Mouse (Mus musculus): Measurements from ENCODE around the gene Gm42417. TPM values are rescaled to one million over a fixed set of nuclear protein-coding genes. Genes with fewer than 3 reads are reported as not detected.

The Gm42417 gene
- total RNA-seq, 2 experiments from 2014 or later = not detected

GRCm38 (mm10) chr1:36564101-36564500 lies 24.9 kb upstream of the Gm42417 start:
- no peak for DNase-seq (ENCODE audit: low spot score in 2 of 2)

- no peak for DNase-seq (ENCODE audit: low spot score in 2 of 2)
Observed at GRCm38 (mm10) chr1:36563632-36564031, 24.4 kb upstream of the Gm42417 start.

GRCm38 (mm10) chr1:36563197-36563596 lies 24.0 kb upstream of the Gm42417 start:
- DNase-seq (ENCODE audit: low spot score in 2 of 2) = no peak

- DNase-seq (ENCODE audit: low spot score in 2 of 2) = no peak
Observed at GRCm38 (mm10) chr1:36562388-36562787, 23.2 kb upstream of the Gm42417 start.

GRCm38 (mm10) chr1:36560903-36561302 lies 21.7 kb upstream of the Gm42417 start:
- DNase-seq (ENCODE audit: low spot score in 2 of 2) = no peak

- DNase-seq (ENCODE audit: low spot score in 2 of 2) = no peak
Observed at GRCm38 (mm10) chr1:36559888-36560287, 20.7 kb upstream of the Gm42417 start.

- no peak for DNase-seq (ENCODE audit: low spot score in 2 of 2)
Observed at GRCm38 (mm10) chr1:36559256-36559655, 20.0 kb upstream of the Gm42417 start.

GRCm38 (mm10) chr1:36558031-36558993 lies 19.1 kb upstream of the Gm42417 start, which contains the start of gene Sema4c:
TSS of gene Sema4c (minus strand) at chr1:36558349.
- peak; percentile 61 to 72 for DNase-seq (ENCODE audit: low spot score in 2 of 2)

- DNase-seq (ENCODE audit: low spot score in 2 of 2) = peak; percentile 56 to 69
Observed at GRCm38 (mm10) chr1:36557457-36558011, 18.3 kb upstream of the Gm42417 start.

GRCm38 (mm10) chr1:36556553-36557456 lies 17.6 kb upstream of the Gm42417 start:
- peak; percentile 83 to 95 for DNase-seq (ENCODE audit: low spot score in 2 of 2)

- no peak for DNase-seq (ENCODE audit: low spot score in 2 of 2)
Observed at GRCm38 (mm10) chr1:36555798-36556395, 16.7 kb upstream of the Gm42417 start.

GRCm38 (mm10) chr1:36554633-36555399 lies 15.6 kb upstream of the Gm42417 start:
- no peak for DNase-seq (ENCODE audit: low spot score in 2 of 2)

- DNase-seq (ENCODE audit: low spot score in 2 of 2) = no peak
Observed at GRCm38 (mm10) chr1:36552506-36552905, 13.3 kb upstream of the Gm42417 start.

- DNase-seq (ENCODE audit: low spot score in 2 of 2) = no peak
Observed at GRCm38 (mm10) chr1:36551904-36552303, 12.7 kb upstream of the Gm42417 start.

GRCm38 (mm10) chr1:36550075-36550863 lies 11.0 kb upstream of the Gm42417 start:
- no peak for DNase-seq (ENCODE audit: low spot score in 2 of 2)

- DNase-seq (ENCODE audit: low spot score in 2 of 2) = no peak
Observed at GRCm38 (mm10) chr1:36549491-36549890, 10.3 kb upstream of the Gm42417 start.

- DNase-seq (ENCODE audit: low spot score in 2 of 2) = no peak
Observed at GRCm38 (mm10) chr1:36548771-36549170, 9.5 kb upstream of the Gm42417 start.

GRCm38 (mm10) chr1:36547981-36548598 lies 8.9 kb upstream of the Gm42417 start:
- DNase-seq (ENCODE audit: low spot score in 2 of 2) = peak in 1 of 2 experiments; percentile 28
